Mouse (Mus musculus): ENCODE results near the gene Wnt3. TPM values are rescaled to one million over a fixed set of nuclear protein-coding genes. Genes with fewer than 3 reads are reported as not detected.

Wnt3 gene
- total RNA-seq, 4 experiments from 2014 or later = 1.3 to 2.6 (median 1.9) TPM

- DNase-seq (ENCODE audit: low spot score in 2 of 2) = no peak
These were observed 1.2 kb upstream of the Wnt3 start for GRCm38 (mm10) chr11:103772505-103773386.

- DNase-seq (ENCODE audit: low spot score in 2 of 2) = no peak
These were observed 229 bp downstream of the Wnt3 start for GRCm38 (mm10) chr11:103774228-103774530.

GRCm38 (mm10) chr11:103780152-103780551, 6.2 kb downstream of the Wnt3 start:
- DNase-seq (ENCODE audit: low spot score in 2 of 2) = no peak

- no peak for DNase-seq (ENCODE audit: low spot score in 2 of 2)
These were observed 16.0 kb downstream of the Wnt3 start for GRCm38 (mm10) chr11:103789951-103790350.

- DNase-seq (ENCODE audit: low spot score in 2 of 2) = no peak
These were observed 27.2 kb downstream of the Wnt3 start for GRCm38 (mm10) chr11:103801128-103801527.

- DNase-seq (ENCODE audit: low spot score in 2 of 2) = no peak
These were observed 30.2 kb downstream of the Wnt3 start for GRCm38 (mm10) chr11:103804126-103804525.

GRCm38 (mm10) chr11:103804804-103805203, 30.9 kb downstream of the Wnt3 start:
- no peak for DNase-seq (ENCODE audit: low spot score in 2 of 2)

- DNase-seq (ENCODE audit: low spot score in 2 of 2) = no peak
These were observed 34.0 kb downstream of the Wnt3 start for GRCm38 (mm10) chr11:103807966-103808365.

GRCm38 (mm10) chr11:103808771-103809610, 35.0 kb downstream of the Wnt3 start:
- no peak for DNase-seq (ENCODE audit: low spot score in 2 of 2)

- no peak for DNase-seq (ENCODE audit: low spot score in 2 of 2)
These were observed 36.0 kb downstream of the Wnt3 start for GRCm38 (mm10) chr11:103809611-103810598.

GRCm38 (mm10) chr11:103810631-103811030, 36.7 kb downstream of the Wnt3 start:
- DNase-seq (ENCODE audit: low spot score in 2 of 2) = no peak

- peak; percentile 28 to 79 for DNase-seq (ENCODE audit: low spot score in 2 of 2)
These were observed 37.3 kb downstream of the Wnt3 start for GRCm38 (mm10) chr11:103811246-103811645.

GRCm38 (mm10) chr11:103814808-103815207, 40.9 kb downstream of the Wnt3 start:
- DNase-seq (ENCODE audit: low spot score in 2 of 2) = no peak

- no peak for DNase-seq (ENCODE audit: low spot score in 2 of 2)
These were observed 42.0 kb downstream of the Wnt3 start for GRCm38 (mm10) chr11:103815986-103816385.

GRCm38 (mm10) chr11:103816719-103817118, 42.8 kb downstream of the Wnt3 start:
- no peak for DNase-seq (ENCODE audit: low spot score in 2 of 2)

- DNase-seq (ENCODE audit: low spot score in 2 of 2) = no peak
These were observed 53.3 kb downstream of the Wnt3 start for GRCm38 (mm10) chr11:103827201-103827600.

GRCm38 (mm10) chr11:103828866-103829265, 54.9 kb downstream of the Wnt3 start:
- DNase-seq (ENCODE audit: low spot score in 2 of 2) = no peak

- DNase-seq (ENCODE audit: low spot score in 2 of 2) = no peak
These were observed 56.0 kb downstream of the Wnt3 start for GRCm38 (mm10) chr11:103829956-103830355.

GRCm38 (mm10) chr11:103830476-103830875, 56.5 kb downstream of the Wnt3 start:
- DNase-seq (ENCODE audit: low spot score in 2 of 2) = no peak

- DNase-seq (ENCODE audit: low spot score in 2 of 2) = no peak
These were observed 57.8 kb downstream of the Wnt3 start for GRCm38 (mm10) chr11:103831766-103832165.

- DNase-seq (ENCODE audit: low spot score in 2 of 2) = no peak
These were observed 58.4 kb downstream of the Wnt3 start for GRCm38 (mm10) chr11:103832331-103832730.

All from left cerebral cortex, adult 8-10 months (tissue).